Mouse (Mus musculus): Measurements from ENCODE around the gene Hjurp. TPM values are rescaled to one million over a fixed set of nuclear protein-coding genes. Genes with fewer than 3 reads are reported as not detected.

Gene Hjurp
- total and polyA plus RNA-seq, 3 experiments = 59.4 to 103 (median 76.3) TPM

DNA sequence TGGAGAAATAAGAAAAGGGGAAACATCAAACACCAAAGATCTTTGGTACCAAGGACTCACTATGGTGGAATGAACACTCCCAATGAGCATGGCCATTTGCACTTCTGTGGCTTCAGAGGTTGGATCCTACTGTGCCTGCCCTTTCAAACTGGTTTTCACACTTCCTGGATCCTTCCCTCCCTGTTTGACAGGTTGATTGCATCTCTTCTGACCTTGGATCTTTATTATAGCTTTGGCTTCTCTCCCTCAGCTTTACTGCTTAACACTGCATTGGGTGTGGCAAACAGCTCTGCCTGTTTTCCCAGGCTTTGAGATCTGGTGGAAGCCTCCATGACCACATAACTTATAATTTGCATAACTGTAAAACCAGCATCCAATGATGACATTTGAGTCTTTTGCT, 57.1 kb downstream of the Hjurp start:
- Histone ChIP-seq H3K9ac (ENCODE audit: control insufficient read depth, low read depth, low read length, poor library complexity, severe bottlenecking) (no peak overlapping the region), H3K27ac (ENCODE audit: control insufficient read depth, low read depth, low read length) (no peak overlapping the region), H3K36me3 (ENCODE audit: control insufficient read depth in 1 of 2, insufficient read depth in 2 of 2, low read length in 2 of 2) (no peaks in the 10 kb centered on the region), H3K4me1 (ENCODE audit: control insufficient read depth in 1 of 2, insufficient read depth in 2 of 2, low read length in 2 of 2) (no peaks in the 10 kb centered on the region), H3K9me3 (replicated peaks; ENCODE audit: insufficient read depth, low read length) (no peaks in the 10 kb centered on the region), H3K4me3 (ENCODE audit: control insufficient read depth in 1 of 2, insufficient read depth in 1 of 2, low read depth in 2 of 2, low read length in 2 of 2) (no peak overlapping the region), H3K27me3 (ENCODE audit: control insufficient read depth in 1 of 2, insufficient read depth in 2 of 2, low read length in 2 of 2) (no peaks in the 10 kb centered on the region), H3K79me2 (ENCODE audit: control insufficient read depth, insufficient read depth, low read length, poor library complexity) (no peaks in the 10 kb centered on the region)
- DNase-seq (ENCODE audit: low read depth, low spot score) = no peak
- TF ChIP-seq MXI1 (IDR thresholded peaks at IDR 0.05; ENCODE audit: low read depth, low read length) (no peak), POLR2AphosphoS5 (IDR thresholded peaks at IDR 0.05; ENCODE audit: borderline replicate concordance, low read depth, low read length) (no peak), NRF1 (IDR thresholded peaks at IDR 0.05; ENCODE audit: insufficient read depth, low read depth, low read length, poor library complexity, severe bottlenecking) (no peak), MYC (IDR thresholded peaks at IDR 0.05; ENCODE audit: low read depth, low read length) (no peak), BHLHE40 (IDR thresholded peaks at IDR 0.05; ENCODE audit: borderline replicate concordance, low read depth, low read length) (no peak), RCOR1 (IDR thresholded peaks at IDR 0.05; ENCODE audit: low read depth, low read length) (no peak)

DNA sequence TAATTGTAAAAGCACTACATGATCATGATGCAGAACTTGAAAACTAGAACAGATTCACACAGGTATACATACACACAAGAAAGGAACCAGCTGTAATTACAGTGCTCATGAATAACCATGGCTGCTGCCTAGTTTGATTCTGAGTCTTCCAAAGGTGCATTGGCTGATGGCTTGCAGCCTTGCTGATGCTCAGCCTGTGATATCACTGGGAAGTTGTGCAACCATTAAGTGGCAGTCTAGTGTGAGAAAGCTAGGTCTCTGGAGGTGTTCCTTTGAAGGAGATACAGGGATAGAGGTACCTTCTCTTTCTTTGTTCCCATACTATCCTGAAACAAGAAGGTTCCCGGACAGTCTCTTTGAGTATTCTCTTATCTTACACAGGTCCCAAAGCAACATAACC, 58.4 kb downstream of the Hjurp start:
- H3K27me3 ChIP-seq (ENCODE audit: control insufficient read depth in 1 of 2, insufficient read depth in 2 of 2, low read length in 2 of 2) = no peaks in the 10 kb centered on the region
- no peaks in the 10 kb centered on the region for H3K9me3 ChIP-seq (replicated peaks; ENCODE audit: insufficient read depth, low read length)
- H3K9ac ChIP-seq (ENCODE audit: control insufficient read depth, low read depth, low read length, poor library complexity, severe bottlenecking) = no peak overlapping the region
- no peaks in the 10 kb centered on the region for H3K36me3 ChIP-seq (ENCODE audit: control insufficient read depth in 1 of 2, insufficient read depth in 2 of 2, low read length in 2 of 2)
- H3K4me3 ChIP-seq (ENCODE audit: control insufficient read depth in 1 of 2, insufficient read depth in 1 of 2, low read depth in 2 of 2, low read length in 2 of 2) = no peak overlapping the region
- H3K27ac ChIP-seq (ENCODE audit: control insufficient read depth, low read depth, low read length) = no peak overlapping the region
- no peaks in the 10 kb centered on the region for H3K4me1 ChIP-seq (ENCODE audit: control insufficient read depth in 1 of 2, insufficient read depth in 2 of 2, low read length in 2 of 2)
- no peaks in the 10 kb centered on the region for H3K79me2 ChIP-seq (ENCODE audit: control insufficient read depth, insufficient read depth, low read length, poor library complexity)
- DNase-seq (ENCODE audit: low read depth, low spot score) = no peak
- TF ChIP-seq USF1 (IDR thresholded peaks at IDR 0.05; ENCODE audit: low read depth, low read length) = no peak
- no peak for TF ChIP-seq RAD21 (IDR thresholded peaks at IDR 0.05; ENCODE audit: low read depth, low read length)
- TF ChIP-seq CTCF (IDR thresholded peaks at IDR 0.05 in 2 of 3, conservative IDR thresholded peaks at IDR 0.05 in 1 of 3; ENCODE audit: control insufficient read depth in 1 of 3, insufficient read depth in 1 of 3, low read depth in 2 of 3, low read length in 3 of 3, poor library complexity in 1 of 3, severe bottlenecking in 1 of 3) = no peak
- TF ChIP-seq KAT2A (conservative IDR thresholded peaks at IDR 0.05; ENCODE audit: low read depth, low read length) = no peak
- no peak for TF ChIP-seq MXI1 (IDR thresholded peaks at IDR 0.05; ENCODE audit: low read depth, low read length)
- TF ChIP-seq ETS1 (IDR thresholded peaks at IDR 0.05; ENCODE audit: low read depth, low read length) = no peak
- TF ChIP-seq TAL1 (IDR thresholded peaks at IDR 0.05; ENCODE audit: low read length) = no peak
- no peak for TF ChIP-seq SMC3 (IDR thresholded peaks at IDR 0.05; ENCODE audit: low read depth, low read length)
- TF ChIP-seq ZKSCAN1 (IDR thresholded peaks at IDR 0.05; ENCODE audit: low read depth, low read length) = no peak
- TF ChIP-seq TBP (IDR thresholded peaks at IDR 0.05; ENCODE audit: low read depth, low read length) = no peak
- no peak for TF ChIP-seq GATA1 (IDR thresholded peaks at IDR 0.05; ENCODE audit: low read depth, low read length)
- TF ChIP-seq NELFE (IDR thresholded peaks at IDR 0.05; ENCODE audit: low read depth, low read length) = no peak
- no peak for TF ChIP-seq TCF12 (IDR thresholded peaks at IDR 0.05; ENCODE audit: low read depth, low read length)
- no peak for TF ChIP-seq UBTF (IDR thresholded peaks at IDR 0.05; ENCODE audit: borderline replicate concordance, insufficient read depth, low read depth, low read length)
- no peak for TF ChIP-seq MEF2A (IDR thresholded peaks at IDR 0.05; ENCODE audit: extremely low read depth, insufficient replicate concordance, low read depth, low read length, poor library complexity, severe bottlenecking)
- no peak for TF ChIP-seq ZNF384 (IDR thresholded peaks at IDR 0.05; ENCODE audit: low read depth, low read length)
- TF ChIP-seq MYC (IDR thresholded peaks at IDR 0.05; ENCODE audit: low read depth, low read length) = no peak
